Mouse (Mus musculus) spleen, postnatal 10 days (tissue): ENCODE measurements around the gene Grin3b.

ENCODE experiments used
- DNase-seq, 2 experiments: peaks; one replicate each; pipeline ENCODE4 v3.0.0; 2021 to 2022; ENCODE audit warnings: low spot score in 2 of 2

Gene Grin3b

DNA sequence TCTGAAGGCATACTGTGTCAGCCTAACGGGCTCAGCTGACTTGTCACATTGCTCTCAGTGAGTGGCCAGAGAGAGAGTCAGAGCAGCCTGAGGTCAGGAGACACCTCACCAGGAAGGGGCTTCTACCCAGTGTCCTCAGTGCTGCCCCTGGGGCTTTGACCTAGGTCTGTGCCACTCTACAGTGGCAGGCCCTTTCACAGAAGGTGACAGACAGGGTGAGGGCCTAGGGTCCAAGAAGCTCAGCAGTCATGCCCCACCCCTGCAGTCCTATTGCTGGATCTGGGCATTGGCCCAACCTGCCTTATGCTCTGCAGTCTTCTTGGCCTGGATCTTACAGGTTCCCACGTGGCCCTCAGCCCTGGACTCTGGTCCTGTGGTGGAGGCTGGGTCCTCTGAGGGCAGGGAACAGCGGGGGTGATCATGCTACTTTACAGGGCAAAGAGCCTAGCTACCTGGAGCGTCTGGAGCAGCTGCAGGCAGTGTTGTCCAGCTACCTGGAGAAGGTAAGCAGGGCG lies 3.6 kb upstream of the Grin3b start:
- DNase-seq, result no peak

DNA sequence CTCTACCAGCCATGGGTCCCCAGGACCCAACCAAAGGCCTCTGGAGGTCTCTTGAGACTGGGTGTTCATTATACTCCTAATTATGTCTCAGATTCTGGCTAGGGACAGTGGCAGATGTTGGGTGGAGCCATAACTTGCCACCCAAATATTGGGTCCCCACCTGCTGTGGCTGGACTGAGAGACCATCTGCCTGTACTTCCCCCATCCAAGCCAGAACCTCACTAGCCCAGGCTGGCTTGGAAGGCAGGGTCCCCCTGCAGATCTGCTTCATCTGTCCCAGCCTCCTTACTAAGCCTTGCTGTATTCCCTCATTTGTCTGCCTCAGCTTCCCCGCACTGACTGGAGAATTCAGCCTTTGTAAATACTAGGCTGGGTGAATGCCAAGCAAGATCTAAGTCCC lies 2.3 kb upstream of the Grin3b start:
- no peak for DNase-seq

DNA sequence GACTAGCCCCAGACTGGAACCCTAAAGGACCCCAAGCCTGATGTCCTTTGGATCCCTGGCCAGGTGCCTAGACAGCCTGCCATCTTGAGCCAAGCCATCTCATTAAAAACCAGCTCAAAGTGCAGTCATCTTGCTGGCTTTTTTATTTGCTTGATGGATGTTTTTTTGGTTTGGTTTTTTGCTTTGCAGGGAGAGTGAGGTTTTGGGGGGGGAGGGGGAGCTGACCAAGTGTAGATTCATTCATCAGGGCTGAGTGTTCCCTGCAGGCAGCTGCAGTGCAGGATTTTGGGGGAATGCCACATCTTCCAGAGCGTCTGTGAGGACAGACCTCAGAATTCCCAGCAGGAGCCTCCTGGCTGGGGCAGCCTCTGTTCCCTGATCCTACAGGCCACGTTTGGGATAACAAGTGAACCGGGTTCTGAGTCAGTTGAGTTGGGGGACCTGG lies 1.4 kb upstream of the Grin3b start:
- no peak for DNase-seq

DNA sequence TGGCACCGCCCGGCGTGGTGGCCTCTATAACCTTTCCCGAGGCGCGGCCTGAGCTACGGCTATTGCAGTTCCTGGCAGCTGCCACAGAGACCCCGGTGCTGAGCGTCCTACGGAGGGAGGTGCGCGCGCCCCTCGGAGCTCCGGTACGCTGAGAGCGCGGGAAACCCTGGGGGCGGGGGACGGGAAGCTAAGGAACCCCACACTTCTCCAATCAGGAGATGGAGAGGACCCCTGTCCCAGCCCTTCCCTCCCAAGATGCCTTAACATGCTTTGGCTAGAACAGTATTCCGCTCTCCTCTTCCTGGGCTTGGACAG lies 625 bp downstream of the Grin3b start:
- DNase-seq, result no peak

DNA sequence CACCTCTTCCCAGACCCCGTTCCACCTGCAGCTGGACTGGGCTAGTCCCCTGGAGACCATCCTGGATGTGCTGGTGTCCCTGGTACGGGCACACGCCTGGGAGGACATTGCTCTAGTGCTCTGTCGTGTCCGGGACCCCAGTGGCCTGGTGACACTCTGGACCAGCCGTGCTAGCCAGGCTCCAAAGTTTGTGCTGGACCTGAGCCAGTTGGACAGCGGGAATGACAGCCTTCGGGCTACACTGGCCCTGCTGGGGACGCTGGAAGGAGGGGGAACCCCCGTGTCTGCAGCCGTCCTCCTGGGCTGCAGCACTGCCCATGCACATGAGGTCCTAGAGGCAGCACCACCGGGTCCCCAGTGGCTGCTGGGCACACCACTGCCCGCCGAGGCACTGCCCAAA lies 2.3 kb downstream of the Grin3b start:
- no peak for DNase-seq

DNA sequence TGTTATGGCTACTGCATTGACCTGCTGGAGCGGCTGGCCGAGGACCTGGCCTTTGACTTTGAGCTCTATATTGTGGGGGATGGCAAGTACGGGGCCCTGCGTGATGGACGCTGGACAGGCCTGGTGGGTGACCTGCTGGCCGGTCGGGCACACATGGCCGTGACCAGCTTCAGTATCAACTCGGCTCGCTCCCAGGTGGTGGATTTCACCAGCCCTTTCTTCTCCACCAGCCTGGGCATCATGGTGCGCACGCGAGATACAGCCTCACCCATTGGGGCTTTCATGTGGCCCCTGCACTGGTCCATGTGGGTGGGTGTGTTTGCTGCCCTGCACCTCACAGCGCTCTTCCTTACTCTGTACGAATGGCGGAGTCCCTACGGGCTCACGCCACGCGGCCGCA lies 3.6 kb downstream of the Grin3b start:
- no peak for DNase-seq

DNA sequence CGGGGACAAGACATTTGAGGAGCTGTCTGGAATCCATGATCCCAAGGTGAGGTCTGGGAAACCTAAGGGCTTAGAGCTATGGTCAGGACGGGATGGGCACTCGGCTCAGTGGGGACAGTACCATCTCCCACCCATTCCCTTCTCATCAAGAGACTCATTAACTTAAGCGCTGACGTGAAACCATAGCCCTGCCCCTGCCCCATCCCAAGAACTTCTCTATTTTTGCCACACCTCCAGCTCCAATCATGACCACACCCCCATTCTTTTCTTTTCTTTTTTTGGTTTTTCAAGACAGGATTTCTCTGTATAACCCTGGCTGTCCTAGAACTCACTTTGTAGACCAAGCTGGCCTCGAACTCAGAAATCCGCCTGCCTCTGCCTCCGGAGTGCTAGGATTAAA lies 4.2 kb downstream of the Grin3b start:
- no peak for DNase-seq

DNA sequence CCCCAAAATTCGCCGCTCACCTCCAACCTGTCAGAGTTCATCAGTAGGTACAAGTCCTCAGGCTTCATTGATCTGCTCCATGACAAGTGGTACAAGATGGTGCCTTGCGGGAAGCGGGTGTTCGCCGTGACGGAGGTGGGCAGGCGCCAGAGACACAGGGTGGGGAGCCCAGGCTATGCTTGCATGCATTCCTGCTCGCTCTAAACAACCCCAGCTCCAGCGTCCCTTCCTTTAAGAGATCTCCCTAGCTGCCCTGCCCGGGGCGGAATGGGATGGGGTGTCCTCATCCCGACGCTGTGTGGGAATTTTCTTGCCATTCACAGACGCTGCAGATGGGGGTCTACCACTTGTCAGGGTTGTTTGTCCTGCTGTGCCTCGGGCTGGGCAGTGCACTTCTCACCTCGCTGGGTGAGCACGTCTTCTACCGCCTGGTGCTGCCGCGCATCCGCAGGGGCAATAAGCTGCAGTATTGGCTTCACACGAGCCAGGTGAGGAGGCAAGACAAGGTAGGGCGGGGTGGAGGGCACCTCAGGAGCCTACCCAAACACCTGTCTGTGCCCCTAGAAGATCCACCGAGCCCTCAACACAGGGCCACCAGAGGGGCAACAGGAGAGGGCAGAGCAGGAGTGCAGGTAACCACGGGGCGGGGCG lies 5.7 kb downstream of the Grin3b start:
- no peak for DNase-seq

DNA sequence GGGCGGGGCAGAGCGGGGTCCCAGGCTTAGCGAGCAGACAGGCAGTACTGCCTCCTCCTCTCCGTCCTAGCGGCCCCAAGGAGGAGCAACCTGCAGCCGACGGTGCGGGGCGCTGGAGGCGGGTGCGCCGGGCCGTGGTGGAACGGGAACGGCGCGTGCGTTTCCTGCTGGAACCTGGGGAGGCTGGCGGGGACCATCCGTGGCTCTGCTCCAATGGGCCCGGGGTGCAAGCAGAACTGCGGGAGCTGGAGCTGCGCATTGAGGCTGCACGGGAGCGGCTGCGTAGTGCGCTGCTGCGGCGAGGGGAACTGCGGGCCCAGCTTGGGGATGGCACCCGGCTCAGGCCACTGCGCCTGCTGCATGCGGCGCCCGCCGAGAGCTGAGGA lies 6.2 kb downstream of the Grin3b start:
- DNase-seq, result no peak

DNA sequence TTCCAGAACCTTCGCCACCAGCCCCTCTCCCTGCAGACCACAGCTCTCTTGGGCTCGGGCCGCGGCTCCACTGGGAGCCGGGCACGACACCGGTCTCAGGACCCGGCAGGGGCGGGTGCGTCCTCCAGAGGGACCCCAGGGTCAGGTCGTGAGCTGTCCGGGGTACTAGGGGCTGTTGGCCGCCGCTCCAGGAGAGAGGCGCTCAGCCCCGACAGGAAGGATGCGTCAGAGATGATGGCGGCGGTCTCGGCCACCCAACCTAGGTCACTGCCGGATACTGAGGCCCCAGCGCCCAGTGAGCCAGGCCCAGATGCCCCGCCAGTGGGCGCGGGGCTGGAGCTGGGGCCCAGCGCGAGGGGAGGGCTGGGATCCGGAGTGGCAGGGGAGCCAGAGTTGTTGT lies 6.8 kb downstream of the Grin3b start:
- no peak for DNase-seq

DNA sequence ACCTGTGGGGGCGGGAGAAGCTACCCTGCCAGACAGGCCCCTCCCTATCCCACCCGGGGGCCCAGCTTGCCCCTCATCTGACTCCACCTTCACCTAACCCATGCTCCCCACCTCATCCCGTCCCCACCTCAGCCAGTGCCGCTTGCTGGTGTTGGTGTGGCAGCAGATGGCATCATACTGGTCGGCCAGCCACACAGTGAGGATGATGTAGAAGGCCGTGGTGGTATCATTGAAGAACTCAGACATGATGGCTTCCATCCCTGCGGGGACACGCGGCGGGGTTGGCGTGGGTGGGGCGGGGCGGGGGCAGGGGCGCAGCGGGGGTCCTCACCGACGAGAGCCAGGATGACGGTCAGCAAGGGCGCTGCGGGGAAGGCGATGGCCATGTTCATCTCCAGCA lies 7.5 kb downstream of the Grin3b start:
- DNase-seq, result no peak

DNA sequence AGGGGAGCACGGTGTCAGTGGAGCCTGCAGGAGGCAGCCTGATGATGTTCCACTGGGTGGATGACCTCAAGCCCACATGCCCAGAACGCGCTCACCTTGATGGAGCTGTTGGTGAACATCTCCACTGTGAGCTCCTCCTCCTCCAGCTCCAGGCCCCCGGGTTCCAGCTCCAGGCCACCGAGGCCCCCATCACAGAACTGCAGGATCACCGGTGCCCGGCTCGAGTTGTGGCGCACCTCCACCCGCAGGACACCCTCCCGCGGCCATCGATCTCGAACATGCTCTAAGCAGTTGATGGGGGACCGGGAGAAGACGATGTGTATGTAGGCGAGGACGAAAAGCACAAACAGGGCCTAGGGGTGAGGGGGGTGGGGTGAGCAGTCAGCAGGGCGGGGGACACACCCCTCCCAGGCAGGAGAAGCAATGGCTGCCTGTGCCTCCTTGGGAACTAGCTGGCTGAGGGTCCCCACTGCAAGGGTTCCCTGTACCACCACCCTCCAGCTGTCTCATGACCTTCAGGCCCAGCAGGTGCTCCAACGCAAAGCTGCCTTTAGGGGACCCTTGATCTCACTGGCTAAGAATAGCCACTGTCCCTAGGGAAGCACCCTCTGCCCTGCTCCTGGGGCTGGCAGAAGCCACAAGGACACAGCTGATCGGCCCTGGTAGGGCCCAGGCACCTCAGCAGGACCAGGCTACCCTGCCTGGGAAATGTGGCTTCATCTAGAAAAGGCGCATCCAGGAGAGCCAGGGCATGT lies 9.1 kb downstream of the Grin3b start:
- DNase-seq, result no peak

DNA sequence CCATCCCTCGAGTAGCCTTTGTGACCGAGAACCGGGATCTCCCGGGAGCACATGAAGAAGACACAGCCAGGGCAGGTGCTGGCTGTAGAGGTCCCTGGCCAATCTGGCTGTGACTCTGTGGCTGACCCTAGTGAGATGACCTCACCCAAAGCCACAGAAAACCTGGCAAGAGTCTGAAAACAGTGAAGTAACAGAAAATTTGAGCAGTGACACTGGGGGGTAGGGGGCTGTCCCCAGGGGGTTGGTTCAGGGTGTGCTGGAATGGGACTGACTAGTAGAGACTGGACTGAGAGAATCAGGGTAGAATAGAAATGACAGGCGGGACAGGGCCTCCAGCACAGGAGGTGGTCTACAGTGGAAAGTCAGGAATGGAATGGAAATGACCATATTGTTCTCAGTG lies 12.7 kb downstream of the Grin3b start:
- DNase-seq, result no peak

DNA sequence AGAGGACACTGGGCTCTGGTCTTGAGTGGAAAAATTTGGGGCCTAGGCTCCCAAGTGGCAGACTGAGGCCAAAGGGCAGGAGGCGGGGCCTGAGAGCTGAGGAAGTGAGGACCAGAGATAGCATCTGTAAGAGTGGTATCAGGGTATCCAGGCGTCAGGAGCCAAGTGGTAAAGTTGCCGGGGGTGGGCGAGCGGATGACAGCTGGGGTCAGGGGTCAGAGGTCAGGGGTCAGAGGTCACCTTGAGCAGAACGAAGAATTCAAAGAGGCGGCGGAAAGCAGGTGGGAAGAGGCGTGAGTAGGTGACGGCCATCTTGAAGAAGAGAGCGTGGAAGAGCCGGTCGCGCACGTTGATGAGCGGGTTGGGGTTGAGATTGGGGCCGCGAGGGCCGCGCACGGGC lies 13.2 kb downstream of the Grin3b start:
- peak; percentile 68 to 80 for DNase-seq

DNA sequence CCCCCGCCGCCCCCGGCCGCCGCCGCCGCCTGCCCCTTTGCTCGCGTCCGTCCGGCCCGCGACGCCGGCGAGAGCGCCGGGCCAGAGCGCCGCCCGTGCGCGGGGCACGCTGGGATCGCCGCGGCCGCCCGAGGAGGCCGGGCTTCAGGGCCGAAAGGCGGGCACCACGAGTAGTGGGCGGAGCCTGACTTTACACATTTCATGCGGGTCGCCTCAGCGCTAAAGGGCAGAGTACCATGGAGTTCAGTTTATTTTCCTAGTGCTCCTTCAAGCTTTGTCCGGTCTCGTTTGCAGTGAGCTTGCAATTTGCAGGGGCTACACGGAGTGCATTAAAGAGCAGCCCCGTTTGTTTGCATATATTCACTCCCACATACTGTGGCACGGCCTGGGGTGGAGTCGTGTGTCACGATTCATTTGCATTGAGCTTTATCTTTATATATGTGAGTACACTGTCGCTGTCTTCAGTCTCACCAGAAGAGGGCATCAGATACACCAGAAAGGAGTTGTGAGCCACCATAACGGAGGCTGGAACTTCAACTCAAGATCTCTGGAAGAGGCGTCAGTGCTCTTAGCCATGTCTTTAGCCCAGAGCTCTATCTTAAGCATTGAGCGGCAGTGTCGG lies 13.8 kb downstream of the Grin3b start, which contains the start of gene Tmem259:
Gene Tmem259, minus strand, starts transcription at position 136 of the 622 bp plus-strand sequence.
- peak; percentile 88 to 91 for DNase-seq

DNA sequence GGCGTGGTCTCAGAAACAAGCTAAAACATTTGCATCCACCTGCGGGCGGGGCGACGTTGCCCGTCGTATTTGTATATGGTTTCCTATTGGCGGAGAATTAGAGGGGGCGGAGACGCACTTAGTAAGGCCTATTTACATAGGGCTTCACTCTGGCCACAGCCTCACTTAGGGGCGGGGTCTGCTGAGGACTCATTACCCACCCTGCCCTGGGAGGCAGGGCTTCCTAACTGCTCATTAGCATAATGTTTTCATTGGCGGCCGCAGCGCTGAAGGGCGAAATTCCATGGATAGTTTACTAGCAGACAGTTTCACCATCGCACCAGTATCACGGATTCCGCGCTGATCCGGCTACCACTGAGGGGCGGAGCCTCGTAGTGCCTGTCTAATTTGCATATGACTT lies 14.4 kb downstream of the Grin3b start:
- peak; percentile 94 to 96 for DNase-seq

DNA sequence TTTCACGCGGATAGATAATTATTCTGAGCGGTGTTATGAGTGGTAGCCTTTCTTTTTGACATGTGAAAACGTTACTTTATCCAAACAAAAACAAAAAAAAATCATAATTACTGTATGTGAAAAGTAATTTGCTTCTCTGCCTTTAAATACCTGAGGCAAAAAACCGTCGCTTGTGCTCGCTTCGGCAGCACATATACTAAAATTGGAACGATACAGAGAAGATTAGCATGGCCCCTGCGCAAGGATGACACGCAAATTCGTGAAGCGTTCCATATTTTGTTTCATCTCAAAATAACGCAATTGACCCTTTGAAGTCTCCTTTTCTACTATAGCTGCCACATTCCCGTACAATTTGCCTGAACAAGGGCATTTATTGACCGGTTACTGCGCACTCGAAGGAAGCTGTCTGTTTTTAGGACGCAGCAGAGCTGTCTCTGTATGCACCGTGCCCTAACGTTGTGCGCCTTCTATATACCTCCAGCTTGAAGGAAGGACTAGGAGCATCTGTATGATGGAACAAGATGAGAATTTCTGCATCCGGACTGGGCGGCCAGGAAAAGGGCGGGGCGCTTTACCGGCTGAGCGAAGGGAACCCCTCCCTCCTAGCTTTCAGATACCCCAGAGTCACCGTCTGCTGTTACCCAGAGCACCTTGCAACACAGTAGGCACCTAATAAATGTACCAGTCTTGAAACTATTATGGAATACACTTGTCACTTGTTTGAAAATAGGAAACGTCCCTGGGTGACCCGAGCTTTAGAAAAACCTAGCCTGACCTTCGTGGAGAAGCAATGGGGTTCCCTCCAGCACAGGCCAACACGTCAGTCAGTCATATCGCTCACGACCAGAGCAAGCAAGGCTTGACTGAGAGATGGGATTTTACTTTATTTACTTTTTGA lies 15.1 kb downstream of the Grin3b start:
- peak; percentile 74 to 85 for DNase-seq

DNA sequence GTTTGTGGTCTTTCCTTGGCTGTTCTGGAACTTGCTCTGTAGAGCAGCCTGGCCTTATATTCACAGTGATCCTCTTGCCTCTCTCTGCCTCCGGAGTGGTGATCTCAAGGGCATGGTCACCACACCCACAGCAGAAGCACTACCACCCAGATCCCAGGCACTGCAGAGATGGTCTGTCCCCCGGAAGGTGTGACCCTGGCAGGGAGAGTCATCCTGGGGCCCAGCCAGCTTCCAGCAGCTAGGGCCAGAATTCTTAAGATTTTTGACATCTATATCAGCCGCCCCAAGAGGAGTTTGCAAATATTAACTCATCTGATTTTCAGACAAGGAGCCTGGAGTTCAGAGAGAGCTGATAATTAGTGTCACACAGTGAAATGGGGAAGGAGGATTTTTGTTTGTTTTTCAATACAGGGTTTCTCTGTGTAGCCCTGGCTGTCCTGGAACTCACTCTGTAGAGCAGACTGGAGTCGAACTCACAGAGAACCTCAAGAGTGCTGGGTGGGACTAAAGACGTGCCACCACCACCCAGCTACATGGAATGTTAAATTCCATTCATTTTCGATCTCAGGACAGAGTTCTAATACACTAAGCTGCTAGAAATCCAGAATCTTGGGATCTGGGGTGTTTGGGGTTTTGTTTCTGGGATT lies 15.8 kb downstream of the Grin3b start:
- peak; percentile 60 to 63 for DNase-seq

DNA sequence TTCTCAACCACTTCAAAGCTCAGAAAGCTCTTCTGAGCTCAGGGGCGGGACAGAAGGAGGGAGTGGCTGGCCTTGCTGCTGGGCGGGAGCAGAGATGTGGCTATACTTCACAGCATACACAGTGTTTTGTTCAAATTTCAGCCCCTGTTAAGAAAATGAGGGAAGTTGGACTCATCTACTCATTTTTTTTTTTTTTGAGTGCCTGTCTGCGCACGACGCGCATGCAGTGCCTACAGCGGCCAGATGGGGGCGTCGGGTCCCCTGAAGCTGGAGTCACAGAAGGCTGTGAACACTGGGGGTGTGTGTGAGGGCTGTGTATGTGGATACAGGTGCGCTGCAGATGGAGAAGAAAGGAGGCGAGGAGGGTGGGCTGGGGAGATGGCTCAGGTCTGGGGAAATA lies 16.4 kb downstream of the Grin3b start:
- DNase-seq, result peak; percentile 88 to 95

DNA sequence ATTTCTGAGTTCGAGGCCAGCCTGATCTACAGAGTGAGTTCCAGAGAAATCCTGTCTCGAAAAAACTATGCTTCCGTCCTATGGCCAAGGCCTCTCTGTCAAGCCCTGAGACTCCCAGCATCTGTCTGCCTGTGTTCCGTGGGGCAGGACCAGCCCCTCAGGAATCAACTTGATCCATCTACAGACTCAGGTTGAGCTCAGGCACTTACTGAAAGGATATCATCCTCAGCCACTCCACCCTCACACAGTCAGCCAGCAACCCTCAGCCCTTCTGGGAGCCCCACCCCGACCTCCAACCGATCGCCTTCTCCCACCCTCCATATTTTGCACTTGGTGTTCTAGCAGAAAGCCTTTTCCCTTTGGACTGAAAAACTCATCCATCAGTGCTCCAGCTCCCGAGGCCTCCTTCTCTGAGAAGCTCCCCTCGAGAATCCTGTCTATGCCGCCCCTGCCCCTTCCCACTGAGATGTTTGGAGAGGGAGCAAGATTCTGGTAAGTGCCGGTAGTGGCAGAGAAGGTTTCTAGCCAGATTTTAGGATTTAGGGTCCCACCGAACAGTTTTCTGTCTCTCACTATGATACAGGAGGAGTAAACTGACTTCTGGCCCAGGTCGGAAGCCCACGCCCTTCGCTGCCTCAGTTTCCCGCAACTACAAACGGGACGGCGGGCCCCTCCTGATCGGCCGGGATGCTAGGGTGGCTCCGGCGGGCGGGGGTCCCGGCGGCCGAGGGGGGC lies 17.4 kb downstream of the Grin3b start:
- DNase-seq, result no peak
